In the genomic region with DNA sequence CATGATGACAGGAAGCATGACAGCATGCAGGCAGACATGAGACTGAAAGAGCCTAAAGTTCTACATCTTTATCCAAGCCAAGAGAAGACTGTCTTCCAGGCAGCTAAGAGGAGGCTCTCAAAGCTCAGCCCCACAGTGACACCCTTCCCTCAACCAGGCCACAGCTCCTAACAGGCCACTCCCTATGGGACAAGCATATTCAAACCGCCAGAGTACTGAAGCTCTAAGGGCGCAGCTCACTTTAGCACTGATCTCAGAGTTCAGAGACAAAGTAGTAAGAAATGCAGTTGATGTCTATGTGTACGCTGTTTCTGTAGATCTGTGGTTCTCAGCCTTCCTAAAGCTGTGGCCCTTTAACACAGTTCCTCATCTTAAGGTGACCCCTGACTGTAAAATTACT, we compare ENCODE assay signal across 27 mouse cellular contexts.
"Had no signal": no experiment of that assay in that cellular context is flagged by ENCODE, and none has a peak within 500 bp of the region (broad histone marks: within the 10 kb centered on the region; RNA-seq: fewer than 3 reads in every experiment).

No protein-coding gene starts in this region.

- H3K27me3 ChIP-seq: heart, embryonic 13.5 days; heart, embryonic 15.5 days; hindbrain, embryonic 13.5 days; hindbrain, embryonic 15.5 days; kidney, embryonic 15.5 days; limb, embryonic 13.5 days; limb, embryonic 15.5 days; liver, embryonic 12.5 days had no signal

- H3K9ac ChIP-seq: heart, embryonic 13.5 days; heart, embryonic 15.5 days; hindbrain, embryonic 13.5 days; hindbrain, embryonic 15.5 days; kidney, embryonic 15.5 days; limb, embryonic 13.5 days; limb, embryonic 15.5 days; liver, embryonic 12.5 days; liver, embryonic 14.5 days had no signal

- H3K27ac ChIP-seq: heart, adult 2 months; heart, embryonic 13.5 days; heart, embryonic 15.5 days; hindbrain, embryonic 13.5 days; hindbrain, embryonic 15.5 days; hindbrain, postnatal 0 days; kidney, embryonic 15.5 days; kidney, postnatal 0 days; limb, embryonic 13.5 days; limb, embryonic 15.5 days; liver, embryonic 12.5 days; liver, embryonic 14.5 days had no signal

- H3K4me3 ChIP-seq: heart, adult 2 months; heart, embryonic 13.5 days; heart, embryonic 15.5 days; hindbrain, embryonic 13.5 days; hindbrain, embryonic 15.5 days; kidney, embryonic 15.5 days; limb, embryonic 13.5 days; limb, embryonic 15.5 days; liver, embryonic 12.5 days had no signal

- H3K4me2 ChIP-seq: heart, embryonic 11.5 days; heart, embryonic 13.5 days; heart, embryonic 15.5 days; hindbrain, embryonic 13.5 days; hindbrain, embryonic 15.5 days; kidney, embryonic 15.5 days; limb, embryonic 13.5 days; limb, embryonic 15.5 days; liver, embryonic 12.5 days had no signal

- H3K4me1 ChIP-seq: hindbrain, embryonic 13.5 days; hindbrain, embryonic 15.5 days; kidney, embryonic 15.5 days; limb, embryonic 13.5 days; limb, embryonic 15.5 days; liver, embryonic 12.5 days had no signal

- H3K36me3 ChIP-seq: hindbrain, embryonic 13.5 days; hindbrain, embryonic 15.5 days; kidney, embryonic 15.5 days; limb, embryonic 13.5 days; limb, embryonic 15.5 days; liver, embryonic 12.5 days had no signal

- H3K9me3 ChIP-seq: hindbrain, embryonic 13.5 days; hindbrain, embryonic 15.5 days; kidney, embryonic 15.5 days; limb, embryonic 13.5 days; limb, embryonic 15.5 days; liver, embryonic 12.5 days had no signal

- ATAC-seq: hindbrain, postnatal 0 days; intestine, embryonic 16.5 days; liver, embryonic 12.5 days had no signal

- DNase-seq: gastrocnemius, postnatal 14 days; gastrocnemius, postnatal 36 days; heart, adult 11 months; heart, adult 2 months; heart, postnatal 14 days; heart, postnatal 36 days; kidney, adult 11 months; kidney, adult 2 months; kidney, adult 9 months; kidney, postnatal 14 days; kidney, postnatal 36 days; layer of hippocampus, adult 9-11 months; layer of hippocampus, postnatal 36 days; left cerebral cortex, postnatal 4 days had no signal
